Mouse (Mus musculus) megakaryocyte, embryonic 14.5 days (primary cell): ENCODE measurements around the gene Igbp1.

Experiments
- FLI1 ChIP-seq: IDR thresholded peaks from 2 replicates; pipeline ENCODE4 v1.6.1; 2012; ENCODE audit warnings: low read length, inconsistent platforms, mixed read lengths
- GATA1 ChIP-seq: IDR thresholded peaks from 3 replicates; pipeline ENCODE4 v1.6.1; 2012; ENCODE audit warnings: mixed read lengths, low read length, inconsistent platforms, borderline replicate concordance

- TF ChIP-seq GATA1 = no peak
- TF ChIP-seq FLI1 = no peak
Observed at GRCm38 (mm10) chrX:100524471-100524870, 30.4 kb downstream of the Igbp1 start, which contains the start of gene Dgat2l6.
